Mouse (Mus musculus): Measurements from ENCODE around the gene Pip4k2b. TPM values are rescaled to one million over a fixed set of nuclear protein-coding genes. Genes with fewer than 3 reads are reported as not detected.

The Pip4k2b gene
- polyA plus RNA-seq, 1 experiment from 2014 or later: 0.65 TPM

- Histone ChIP-seq H3K4me3 (ENCODE audit: low read depth, low read length) (no peak overlapping the region), H3K4me1 (ENCODE audit: control insufficient read depth, low read depth, low read length) (no peaks in the 10 kb centered on the region), H3K36me3 (ENCODE audit: control insufficient read depth, insufficient read depth) (no peaks in the 10 kb centered on the region), H3K9me3 (replicated peaks; ENCODE audit: control insufficient read depth, low read length) (no peaks in the 10 kb centered on the region), H3K9ac (ENCODE audit: low read depth, low read length) (no peak overlapping the region), H3K27ac (ENCODE audit: low read length) (no peak overlapping the region), H3K27me3 (ENCODE audit: control insufficient read depth, insufficient read depth, low read depth, low read length) (no peaks in the 10 kb centered on the region), H3K4me2 (ENCODE audit: low read depth, low read length) (no peak overlapping the region)
- WGBS (ENCODE audit: insufficient replicate concordance): 36% methylated on average over 2 of the region's 2 CpGs
- no peak for ATAC-seq (ENCODE audit: low read depth)
Observed at GRCm38 (mm10) chr11:97671177-97671527, 73.4 kb downstream of the Pip4k2b start.

GRCm38 (mm10) chr11:97670234-97671176, 74.0 kb downstream of the Pip4k2b start:
- Histone ChIP-seq H3K27me3 (ENCODE audit: control insufficient read depth, insufficient read depth, low read depth, low read length) (peaks cover 5% of the 10 kb centered on the region; the same call in 1 of the 2 replicates), H3K9ac (ENCODE audit: low read depth, low read length) (no peak overlapping the region), H3K4me2 (ENCODE audit: low read depth, low read length) (no peak overlapping the region), H3K36me3 (ENCODE audit: control insufficient read depth, insufficient read depth) (no peaks in the 10 kb centered on the region), H3K4me1 (ENCODE audit: control insufficient read depth, low read depth, low read length) (no peaks in the 10 kb centered on the region), H3K27ac (ENCODE audit: low read length) (no peak overlapping the region), H3K4me3 (ENCODE audit: low read depth, low read length) (no peak overlapping the region), H3K9me3 (replicated peaks; ENCODE audit: control insufficient read depth, low read length) (no peaks in the 10 kb centered on the region)
- ATAC-seq (ENCODE audit: low read depth): no peak
- WGBS (ENCODE audit: insufficient replicate concordance): 37% methylated on average over 13 of the region's 13 CpGs

GRCm38 (mm10) chr11:97669829-97670228, 74.7 kb downstream of the Pip4k2b start:
- Histone ChIP-seq H3K36me3 (ENCODE audit: control insufficient read depth, insufficient read depth) (no peaks in the 10 kb centered on the region), H3K4me1 (ENCODE audit: control insufficient read depth, low read depth, low read length) (no peaks in the 10 kb centered on the region), H3K27ac (ENCODE audit: low read length) (no peak overlapping the region), H3K9me3 (replicated peaks; ENCODE audit: control insufficient read depth, low read length) (no peaks in the 10 kb centered on the region), H3K4me3 (ENCODE audit: low read depth, low read length) (no peak overlapping the region), H3K9ac (ENCODE audit: low read depth, low read length) (no peak overlapping the region), H3K4me2 (ENCODE audit: low read depth, low read length) (no peak overlapping the region), H3K27me3 (ENCODE audit: control insufficient read depth, insufficient read depth, low read depth, low read length) (peaks cover 12% of the 10 kb centered on the region)
- WGBS (ENCODE audit: insufficient replicate concordance): 27% methylated on average over 6 of the region's 6 CpGs
- ATAC-seq (ENCODE audit: low read depth): no peak

- Histone ChIP-seq H3K27me3 (ENCODE audit: control insufficient read depth, insufficient read depth, low read depth, low read length) (peaks cover 17% of the 10 kb centered on the region), H3K4me3 (ENCODE audit: low read depth, low read length) (no peak overlapping the region), H3K4me1 (ENCODE audit: control insufficient read depth, low read depth, low read length) (no peaks in the 10 kb centered on the region), H3K4me2 (ENCODE audit: low read depth, low read length) (no peak overlapping the region), H3K9me3 (replicated peaks; ENCODE audit: control insufficient read depth, low read length) (no peaks in the 10 kb centered on the region), H3K27ac (ENCODE audit: low read length) (no peak overlapping the region), H3K9ac (ENCODE audit: low read depth, low read length) (no peak overlapping the region), H3K36me3 (ENCODE audit: control insufficient read depth, insufficient read depth) (no peaks in the 10 kb centered on the region)
- 71% methylated on average over 15 of the region's 15 CpGs for WGBS (ENCODE audit: insufficient replicate concordance)
- no peak for ATAC-seq (ENCODE audit: low read depth)
Observed at GRCm38 (mm10) chr11:97669268-97669667, 75.2 kb downstream of the Pip4k2b start.

GRCm38 (mm10) chr11:97668160-97668559, 76.3 kb downstream of the Pip4k2b start:
- Histone ChIP-seq H3K4me1 (ENCODE audit: control insufficient read depth, low read depth, low read length) (no peaks in the 10 kb centered on the region), H3K36me3 (ENCODE audit: control insufficient read depth, insufficient read depth) (no peaks in the 10 kb centered on the region), H3K9ac (ENCODE audit: low read depth, low read length) (no peak overlapping the region), H3K27ac (ENCODE audit: low read length) (no peak overlapping the region), H3K9me3 (replicated peaks; ENCODE audit: control insufficient read depth, low read length) (no peaks in the 10 kb centered on the region), H3K4me2 (ENCODE audit: low read depth, low read length) (no peak overlapping the region), H3K4me3 (ENCODE audit: low read depth, low read length) (no peak overlapping the region), H3K27me3 (ENCODE audit: control insufficient read depth, insufficient read depth, low read depth, low read length) (peaks cover 28% of the 10 kb centered on the region)
- no peak for ATAC-seq (ENCODE audit: low read depth)
- 79% methylated on average over 7 of the region's 7 CpGs for WGBS (ENCODE audit: insufficient replicate concordance)

- Histone ChIP-seq H3K9ac (ENCODE audit: low read depth, low read length) (no peak overlapping the region), H3K4me3 (ENCODE audit: low read depth, low read length) (no peak overlapping the region), H3K36me3 (ENCODE audit: control insufficient read depth, insufficient read depth) (no peaks in the 10 kb centered on the region), H3K9me3 (replicated peaks; ENCODE audit: control insufficient read depth, low read length) (no peaks in the 10 kb centered on the region), H3K4me2 (ENCODE audit: low read depth, low read length) (no peak overlapping the region), H3K27ac (ENCODE audit: low read length) (no peak overlapping the region), H3K4me1 (ENCODE audit: control insufficient read depth, low read depth, low read length) (peaks cover 7% of the 10 kb centered on the region), H3K27me3 (ENCODE audit: control insufficient read depth, insufficient read depth, low read depth, low read length) (peaks cover 42% of the 10 kb centered on the region)
- WGBS (ENCODE audit: insufficient replicate concordance): 66% methylated on average over 15 of the region's 15 CpGs
- ATAC-seq (ENCODE audit: low read depth): no peak
Observed at GRCm38 (mm10) chr11:97666794-97667193, 77.7 kb downstream of the Pip4k2b start.

GRCm38 (mm10) chr11:97666221-97666620, 78.3 kb downstream of the Pip4k2b start:
- no peak for ATAC-seq (ENCODE audit: low read depth)
- no peak overlapping the region for H3K27ac ChIP-seq (ENCODE audit: low read length)
- H3K9ac ChIP-seq (ENCODE audit: low read depth, low read length): no peak overlapping the region
- no peak overlapping the region for H3K4me3 ChIP-seq (ENCODE audit: low read depth, low read length)
- peaks cover 8% of the 10 kb centered on the region for H3K4me1 ChIP-seq (ENCODE audit: control insufficient read depth, low read depth, low read length)
- H3K36me3 ChIP-seq (ENCODE audit: control insufficient read depth, insufficient read depth): no peaks in the 10 kb centered on the region
- peaks cover 48% of the 10 kb centered on the region for H3K27me3 ChIP-seq (ENCODE audit: control insufficient read depth, insufficient read depth, low read depth, low read length)
- 72% methylated on average over 7 of the region's 7 CpGs for WGBS (ENCODE audit: insufficient replicate concordance)
- H3K9me3 ChIP-seq (replicated peaks; ENCODE audit: control insufficient read depth, low read length): no peaks in the 10 kb centered on the region
- no peak overlapping the region for H3K4me2 ChIP-seq (ENCODE audit: low read depth, low read length)

GRCm38 (mm10) chr11:97665431-97665830, 79.1 kb downstream of the Pip4k2b start:
- 77% methylated on average over 13 of the region's 13 CpGs for WGBS (ENCODE audit: insufficient replicate concordance)
- H3K27me3 ChIP-seq (ENCODE audit: control insufficient read depth, insufficient read depth, low read depth, low read length): peaks cover 56% of the 10 kb centered on the region
- no peak for ATAC-seq (ENCODE audit: low read depth)

More at GRCm38 (mm10) chr11:97665431-97665830, 79.1 kb downstream of the Pip4k2b start:
- Histone ChIP-seq H3K9me3 (replicated peaks; ENCODE audit: control insufficient read depth, low read length) (no peaks in the 10 kb centered on the region), H3K9ac (ENCODE audit: low read depth, low read length) (no peak overlapping the region), H3K4me2 (ENCODE audit: low read depth, low read length) (no peak overlapping the region), H3K4me3 (ENCODE audit: low read depth, low read length) (no peak overlapping the region), H3K36me3 (ENCODE audit: control insufficient read depth, insufficient read depth) (no peaks in the 10 kb centered on the region), H3K4me1 (ENCODE audit: control insufficient read depth, low read depth, low read length) (peaks cover 15% of the 10 kb centered on the region), H3K27ac (ENCODE audit: low read length) (no peak overlapping the region)

Data from liver, embryonic 16.5 days (tissue).